Mouse (Mus musculus) lung, embryonic 14.5 days (tissue): ENCODE measurements at regions not wholly inside any gene's neighbourhood (a gene's known extent, or its start where the extent isn't known, plus 50 kb on each side); places are given as distances from the start of the nearest gene placed in this dataset.
A peak's percentile ranks its signal among the peaks of the same experiment; 100 is the strongest.
"Not testable (repeated sequence)": the region's sequence is repeated elsewhere in the genome, so short reads cannot be mapped to it uniquely, and the experiment has no call there.

Experiments used
- ATAC-seq: fragments of 200-750 bp; cut with Nextera tagmentation; 2 replicates; pipeline ENCODE4 v1.8.0; 2017; ENCODE audit warnings: mild to moderate bottlenecking, moderate TSS enrichment, moderate library complexity; ENCODE audit not compliant: insufficient read depth
- DNase-seq: peaks from one replicate; pipeline ENCODE4 v3.0.0-alpha.2; 2015
- H3K27ac ChIP-seq: fragments of 300-500 bp; sonication (generic); 2 replicates; pipeline ENCODE4 v1.5.1; 2014; ENCODE audit warnings: low read depth, mild to moderate bottlenecking, moderate library complexity
- H3K27me3 ChIP-seq: fragments of 300-500 bp; sonication (generic); 2 replicates; pipeline ENCODE4 v1.6.1; 2014; ENCODE audit warnings: low read length, control low read depth; ENCODE audit not compliant: insufficient read depth
- H3K36me3 ChIP-seq: fragments of 300-500 bp; sonication (generic); 2 replicates; pipeline ENCODE4 v1.6.1; 2014; ENCODE audit warnings: control low read depth; ENCODE audit not compliant: insufficient read depth
- H3K4me1 ChIP-seq: fragments of 300-500 bp; sonication (generic); 2 replicates; pipeline ENCODE4 v1.6.1; 2014; ENCODE audit warnings: antibody characterized with exemption, control low read depth; ENCODE audit not compliant: insufficient read depth
- H3K4me2 ChIP-seq: fragments of 300-500 bp; sonication (generic); 2 replicates; pipeline ENCODE4 v1.6.1; 2014; ENCODE audit warnings: mild to moderate bottlenecking
- H3K4me3 ChIP-seq: fragments of 300-500 bp; sonication (generic); 2 replicates; pipeline ENCODE4 v1.5.1; 2014; ENCODE audit warnings: low read depth, low read length
- H3K9ac ChIP-seq: fragments of 300-500 bp; sonication (generic); 2 replicates; pipeline ENCODE4 v1.6.1; 2014
- H3K9me3 ChIP-seq: fragments of 300-500 bp; sonication (generic); 2 replicates; pipeline ENCODE4 v1.6.1; 2016; ENCODE audit warnings: low read depth, low read length, control low read depth
- CTCF ChIP-seq: IDR thresholded peaks from 2 replicates; pipeline ENCODE4 v1.5.1; 2016; ENCODE audit warnings: antibody characterized with exemption, low read depth
- WGBS: fragments of 180-500 bp; shearing (Covaris S2); extraction: QIAGEN DNeasy Blood & Tissue Kit; methylation state at CpG from one replicate; pipeline ENCODE4 v1.1.7; 2014; 5-methylcytosine and 5-hydroxymethylcytosine counted together

- peak; percentile 42 for DNase-seq
- H3K36me3 ChIP-seq, H3K9ac ChIP-seq, ATAC-seq, H3K4me1 ChIP-seq, H3K9me3 ChIP-seq, H3K27me3 ChIP-seq, H3K27ac ChIP-seq, H3K4me2 ChIP-seq, H3K4me3 ChIP-seq: not testable (repeated sequence)
- peak; percentile 40 for TF ChIP-seq CTCF
- 23% methylated on average over 5 of the region's 6 CpGs for WGBS
Observed at GRCm38 (mm10) chr13:49957993-49958681, 159.3 kb upstream of the Gm30302 start.

- peak; percentile 21 for DNase-seq
- no peaks in the 10 kb centered on the region for H3K4me1 ChIP-seq
- no peaks in the 10 kb centered on the region for H3K36me3 ChIP-seq
- no peak overlapping the region for H3K27ac ChIP-seq
- H3K27me3 ChIP-seq, result no peaks in the 10 kb centered on the region
- 55% methylated on average over 2 of the region's 2 CpGs for WGBS
- no peaks in the 10 kb centered on the region for H3K9me3 ChIP-seq
- H3K4me2 ChIP-seq, result no peak overlapping the region
- H3K4me3 ChIP-seq, result no peak overlapping the region
- peak; percentile 35; the same call in 1 of the 2 replicates for ATAC-seq
- TF ChIP-seq CTCF, result no peak
- H3K9ac ChIP-seq, result no peak overlapping the region
Observed at GRCm38 (mm10) chr13:49915781-49916180, 117.0 kb upstream of the Gm30302 start.
